Mouse (Mus musculus): ENCODE measurements at regions not wholly inside any gene's neighbourhood (a gene's known extent, or its start where the extent isn't known, plus 50 kb on each side); places are given as distances from the start of the nearest gene placed in this dataset.

GRCm38 (mm10) chr13:28455878-28456277 lies 198.6 kb downstream of the Gm11361 start:
- no peak for DNase-seq (ENCODE audit: low spot score in 2 of 2)

GRCm38 (mm10) chr13:28455016-28455415 lies 197.7 kb downstream of the Gm11361 start:
- DNase-seq (ENCODE audit: low spot score in 2 of 2) = no peak

- no peak for DNase-seq (ENCODE audit: low spot score in 2 of 2)
These were observed 193.5 kb downstream of the Gm11361 start for GRCm38 (mm10) chr13:28450699-28451445.

DNA sequence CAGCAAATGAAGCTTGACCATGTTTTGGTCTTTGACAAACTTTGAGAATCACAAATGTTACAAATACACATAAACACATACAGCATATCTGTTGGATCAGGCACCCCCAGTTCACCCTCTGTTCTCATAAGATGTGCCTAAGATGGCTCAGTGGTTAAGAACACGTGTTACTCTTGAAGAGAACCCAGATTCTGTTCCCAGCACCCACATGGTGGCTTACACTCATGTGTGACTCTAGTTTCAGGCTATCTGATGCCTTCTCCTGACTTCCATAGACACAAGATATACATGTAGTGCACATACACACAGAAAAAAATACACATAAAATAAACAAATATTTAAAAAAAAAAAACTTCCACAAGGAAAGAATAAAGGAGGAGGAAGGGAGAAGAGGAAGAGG lies 191.7 kb downstream of the Gm11361 start:
- DNase-seq (ENCODE audit: low spot score in 2 of 2) = no peak

- DNase-seq (ENCODE audit: low spot score in 2 of 2) = no peak
These were observed 184.9 kb downstream of the Gm11361 start for GRCm38 (mm10) chr13:28442250-28442649.

DNA sequence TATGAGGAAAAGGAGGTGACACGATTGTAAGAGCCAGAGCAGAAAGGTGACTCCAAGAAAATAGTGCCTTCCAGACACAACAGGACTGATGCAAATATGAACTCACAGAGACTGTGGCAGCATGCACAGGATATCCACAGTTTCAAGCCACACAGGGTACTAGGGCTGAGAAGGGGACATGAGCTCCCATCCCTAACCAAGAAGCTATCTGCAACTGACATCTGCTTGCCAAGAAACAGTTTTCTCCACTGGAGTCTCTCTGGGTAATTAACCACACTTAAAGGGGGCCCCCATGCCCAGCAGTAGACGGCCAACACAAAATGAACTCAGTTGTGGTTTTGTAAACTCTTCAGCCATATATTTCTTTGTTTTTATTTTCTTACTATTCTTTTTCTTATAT lies 176.1 kb downstream of the Gm11361 start:
- no peak for DNase-seq (ENCODE audit: low spot score in 2 of 2)

GRCm38 (mm10) chr13:28432017-28432416 lies 174.7 kb downstream of the Gm11361 start:
- DNase-seq (ENCODE audit: low spot score in 2 of 2) = no peak

DNA sequence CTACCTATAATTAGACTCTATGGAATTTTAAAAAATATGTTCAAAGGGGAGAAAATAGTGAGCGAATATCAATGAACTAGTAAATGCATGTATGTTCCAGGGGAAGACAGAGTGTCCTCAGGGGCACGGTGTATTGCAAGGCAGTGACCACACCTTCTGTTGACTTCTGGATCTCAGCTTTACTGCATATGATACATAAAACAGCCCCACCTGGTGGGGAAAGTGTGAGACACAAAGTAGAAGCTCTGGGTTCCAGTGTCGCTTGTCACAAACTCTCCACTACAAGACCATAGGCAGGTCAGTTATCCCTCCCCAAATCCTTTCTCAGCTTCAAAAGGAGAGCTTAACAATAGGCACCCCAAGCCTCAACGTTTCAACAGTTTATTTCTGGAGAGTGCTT lies 168.8 kb downstream of the Gm11361 start:
- no peak for DNase-seq (ENCODE audit: low spot score in 2 of 2)

- no peak for DNase-seq (ENCODE audit: low spot score in 2 of 2)
These were observed 167.8 kb downstream of the Gm11361 start for GRCm38 (mm10) chr13:28425116-28425515.

GRCm38 (mm10) chr13:28424446-28425059 lies 167.2 kb downstream of the Gm11361 start:
- DNase-seq (ENCODE audit: low spot score in 2 of 2) = no peak

- no peak for DNase-seq (ENCODE audit: low spot score in 2 of 2)
These were observed 164.0 kb downstream of the Gm11361 start for GRCm38 (mm10) chr13:28421309-28421708.

DNA sequence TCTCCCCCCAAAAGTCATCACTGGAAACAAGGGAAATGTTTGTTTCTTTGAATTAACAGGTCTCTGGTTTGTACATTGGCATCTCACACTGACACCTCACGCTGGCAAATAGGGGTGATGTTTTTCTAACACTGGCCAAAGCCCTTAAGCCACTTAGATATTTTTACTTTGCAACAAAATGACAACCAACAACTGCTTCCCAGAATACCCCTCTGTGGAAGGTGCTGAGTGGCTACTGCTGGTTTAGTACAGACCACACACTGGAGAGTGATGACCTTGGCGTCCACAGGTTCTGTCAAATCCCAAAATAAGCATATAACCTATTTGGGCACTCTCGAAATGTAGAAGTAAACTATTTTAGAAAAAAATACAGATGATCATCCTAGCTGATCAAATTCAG lies 163.3 kb downstream of the Gm11361 start:
- no peak for DNase-seq (ENCODE audit: low spot score in 2 of 2)

GRCm38 (mm10) chr13:28419950-28420381 lies 162.6 kb downstream of the Gm11361 start:
- peak; percentile 89 to 91 for DNase-seq (ENCODE audit: low spot score in 2 of 2)

DNA sequence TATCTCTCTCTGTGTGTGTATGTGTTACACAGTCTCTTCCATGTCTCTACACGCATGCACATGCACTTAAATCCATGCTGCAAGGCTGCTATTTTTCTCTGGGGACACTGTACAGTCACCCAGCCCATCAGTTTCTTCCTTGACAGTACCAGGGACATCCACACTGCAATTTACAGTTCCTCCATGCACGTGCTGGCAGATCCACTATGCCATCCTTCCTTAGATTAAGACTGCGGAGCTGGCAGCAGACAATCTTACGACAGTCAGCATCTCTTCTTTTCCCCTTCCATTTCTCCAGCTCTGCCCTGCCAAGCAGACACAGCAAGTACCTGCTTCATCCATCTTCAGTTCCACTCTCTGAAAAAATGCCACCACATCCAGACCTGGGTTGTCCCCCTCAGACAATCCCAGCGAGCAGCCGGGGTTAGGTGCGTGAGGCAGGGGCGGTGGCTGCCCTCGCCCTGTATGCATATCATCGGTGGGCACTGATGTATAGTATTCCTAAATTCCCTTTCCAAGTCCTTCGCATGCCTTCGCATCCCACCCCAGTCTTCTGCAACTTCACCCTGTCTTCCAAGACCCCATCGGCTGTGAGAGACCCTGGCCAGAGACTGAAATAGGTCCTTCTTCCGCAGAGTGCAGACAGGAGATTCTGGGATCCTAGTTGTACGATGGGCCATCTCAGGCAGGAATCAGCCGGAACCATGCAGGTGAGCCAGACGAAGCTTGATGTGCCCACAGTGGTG lies 161.8 kb downstream of the Gm11361 start:
- peak; percentile 48 to 53 for DNase-seq (ENCODE audit: low spot score in 2 of 2)

DNA sequence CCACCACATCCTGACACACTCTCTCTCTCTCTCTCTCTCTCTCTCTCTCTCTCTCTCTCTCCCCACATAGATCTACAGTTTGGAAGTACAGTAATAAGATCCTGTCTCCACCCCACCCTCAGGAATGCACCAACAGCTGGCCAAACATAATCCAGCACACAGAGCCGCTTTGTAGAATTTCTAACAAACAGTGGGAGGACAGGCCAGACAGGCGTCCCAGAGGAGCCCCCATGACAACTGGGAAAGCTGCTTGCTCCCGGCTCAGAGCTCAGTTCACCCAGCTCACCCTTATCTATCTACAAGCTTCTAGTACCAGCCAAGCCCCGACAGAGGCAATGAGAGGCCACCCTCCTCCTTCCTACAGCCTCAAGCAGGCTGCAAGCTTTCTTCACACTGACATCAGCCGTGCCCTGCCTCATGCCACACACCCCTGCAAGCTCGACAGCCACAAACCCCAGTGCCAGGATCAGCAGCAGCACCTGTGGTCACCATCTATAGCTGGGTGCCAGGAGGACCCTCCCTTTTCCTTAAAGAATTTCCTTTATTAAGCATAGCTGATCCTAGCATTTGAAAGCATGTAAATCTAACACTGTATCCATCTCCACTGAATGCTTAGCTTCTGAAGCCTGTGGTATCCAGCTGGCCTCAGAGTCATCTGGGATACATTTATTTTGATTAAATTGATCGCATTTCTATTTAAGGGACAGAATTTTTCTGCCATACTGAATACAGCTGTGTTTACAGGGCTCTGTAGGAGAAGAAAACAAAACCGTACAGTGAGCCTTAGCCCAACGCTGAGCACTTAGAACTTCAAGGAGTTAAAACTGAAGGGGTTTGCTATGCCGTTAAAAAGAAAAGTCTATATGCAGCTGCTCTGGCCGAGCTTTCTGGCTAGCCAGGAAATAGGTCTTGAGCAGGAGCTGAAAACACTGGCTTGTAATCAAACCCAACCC lies 160.9 kb downstream of the Gm11361 start:
- peak; percentile 58 to 65 for DNase-seq (ENCODE audit: low spot score in 2 of 2)

GRCm38 (mm10) chr13:28417431-28417928 lies 160.2 kb downstream of the Gm11361 start:
- peak; percentile 52 to 62 for DNase-seq (ENCODE audit: low spot score in 2 of 2)

GRCm38 (mm10) chr13:28416887-28417286 lies 159.6 kb downstream of the Gm11361 start:
- DNase-seq (ENCODE audit: low spot score in 2 of 2) = peak; percentile 27 to 54

DNA sequence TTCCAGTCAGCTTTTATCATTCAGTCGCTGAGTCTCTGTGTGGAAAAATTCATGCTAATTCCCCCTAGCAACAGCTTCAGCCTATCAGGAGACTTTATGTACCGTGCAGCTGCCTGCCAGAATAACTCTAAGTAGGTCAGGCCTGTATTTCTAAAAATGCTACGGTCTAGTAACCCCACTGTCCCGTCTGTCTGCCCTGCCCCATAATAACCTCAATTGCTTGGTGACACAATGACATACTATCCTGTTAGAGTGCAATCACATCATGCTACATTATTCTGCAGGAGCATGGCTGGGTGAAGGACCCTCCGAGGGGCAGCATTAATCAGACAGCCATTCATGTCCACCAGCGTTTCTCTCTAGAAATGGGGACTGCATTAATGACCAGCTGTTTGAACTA lies 158.9 kb downstream of the Gm11361 start:
- DNase-seq (ENCODE audit: low spot score in 2 of 2) = peak; percentile 45 to 78

DNA sequence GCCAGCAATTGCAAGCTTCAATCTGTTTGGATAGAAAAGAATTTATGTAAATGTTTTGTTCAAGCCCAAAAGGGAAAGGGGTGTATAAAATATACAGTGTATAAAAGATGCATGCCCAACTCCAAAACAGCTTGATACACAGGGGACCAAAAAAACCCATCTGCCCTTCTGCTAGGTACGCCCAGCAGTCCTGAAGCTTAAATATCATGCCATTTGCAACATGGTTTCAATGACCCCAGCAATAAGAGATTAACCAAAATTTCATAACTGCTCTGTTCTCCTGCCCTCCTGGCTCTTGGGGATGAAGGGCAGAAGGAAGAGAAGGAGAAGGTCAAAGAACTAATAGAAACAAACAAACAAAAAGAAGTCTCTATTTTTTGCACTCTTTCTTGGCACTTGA lies 158.4 kb downstream of the Gm11361 start:
- no peak for DNase-seq (ENCODE audit: low spot score in 2 of 2)

- DNase-seq (ENCODE audit: low spot score in 2 of 2) = no peak
These were observed 153.0 kb downstream of the Gm11361 start for GRCm38 (mm10) chr13:28410324-28410723.

GRCm38 (mm10) chr13:28409609-28409902 lies 152.2 kb downstream of the Gm11361 start:
- no peak for DNase-seq (ENCODE audit: low spot score in 2 of 2)
